Comparison of ENCODE assay signal across 13 mouse cellular contexts in genomic region chr14:76932890-76933289, GRCm38 (mm10).
"Had no signal": no experiment of that assay in that cellular context is flagged by ENCODE, and none has a peak within 500 bp of the region (broad histone marks: within the 10 kb centered on the region; RNA-seq: fewer than 3 reads in every experiment).

No protein-coding gene starts in this region.

- H3K27ac ChIP-seq: intestine, embryonic 15.5 days; left cerebral cortex, adult 2 months; limb, embryonic 10.5 days; liver, embryonic 15.5 days; macrophage; midbrain, embryonic 12.5 days had no signal

- H3K9ac ChIP-seq: intestine, embryonic 15.5 days; liver, embryonic 15.5 days; lung, embryonic 14.5 days; midbrain, embryonic 12.5 days had no signal

- H3K4me3 ChIP-seq: intestine, embryonic 15.5 days; left cerebral cortex, adult 2 months; limb, embryonic 10.5 days; liver, embryonic 15.5 days; megakaryocyte, embryonic 14.5 days; midbrain, embryonic 12.5 days had no signal

- DNase-seq: lung, embryonic 14.5 days; lung, postnatal 14 days; right cerebral cortex, postnatal 14 days; thymus, postnatal 4 days had no signal

- H3K36me3 ChIP-seq: intestine, embryonic 15.5 days; limb, embryonic 10.5 days; liver, embryonic 15.5 days; midbrain, embryonic 12.5 days had no signal

- H3K27me3 ChIP-seq: intestine, embryonic 15.5 days; liver, embryonic 15.5 days; midbrain, embryonic 12.5 days had no signal

- ATAC-seq: intestine, embryonic 15.5 days; midbrain, embryonic 16.5 days had no signal

- H3K4me1 ChIP-seq: liver, embryonic 15.5 days; midbrain, embryonic 12.5 days had no signal

- H3K9me3 ChIP-seq: intestine, embryonic 15.5 days; limb, embryonic 10.5 days; liver, embryonic 15.5 days; megakaryocyte, embryonic 14.5 days; midbrain, embryonic 12.5 days had no signal

- H3K4me2 ChIP-seq: intestine, embryonic 15.5 days; liver, embryonic 11.5 days; liver, embryonic 15.5 days; lung, embryonic 14.5 days; midbrain, embryonic 12.5 days had no signal
